Mouse (Mus musculus) neural tube, embryonic 15.5 days (tissue): ENCODE results near the gene Ttll9. TPM values are rescaled to one million over a fixed set of nuclear protein-coding genes. Genes with fewer than 3 reads are reported as not detected.

Source experiments
- ATAC-seq: fragments of 200-750 bp; cut with Nextera tagmentation; 2 replicates; pipeline ENCODE4 v1.8.0; 2017; ENCODE audit warnings: mild to moderate bottlenecking, moderate TSS enrichment, moderate library complexity; ENCODE audit not compliant: low FRiP score
- H3K27ac ChIP-seq: fragments of 300-500 bp; sonication (generic); replicated peaks from 2 replicates; pipeline ENCODE4 v1.5.1; 2015; ENCODE audit warnings: mild to moderate bottlenecking, inconsistent platforms
- H3K27me3 ChIP-seq: fragments of 300-500 bp; sonication (generic); replicated peaks from 2 replicates; pipeline ENCODE4 v1.6.1; 2015; ENCODE audit warnings: inconsistent platforms
- H3K36me3 ChIP-seq: fragments of 300-500 bp; sonication (generic); 2 replicates; pipeline ENCODE4 v1.6.1; 2015; ENCODE audit warnings: inconsistent platforms
- H3K4me1 ChIP-seq: fragments of 300-500 bp; sonication (generic); 2 replicates; pipeline ENCODE4 v1.6.1; 2015; ENCODE audit warnings: inconsistent platforms
- H3K4me2 ChIP-seq: fragments of 300-500 bp; sonication (generic); 2 replicates; pipeline ENCODE4 v1.6.1; 2015; ENCODE audit warnings: inconsistent platforms, mild to moderate bottlenecking, moderate library complexity
- H3K4me3 ChIP-seq: fragments of 300-500 bp; sonication (generic); replicated peaks from 2 replicates; pipeline ENCODE4 v1.5.1; 2015; ENCODE audit warnings: mild to moderate bottlenecking, inconsistent platforms
- H3K9ac ChIP-seq: fragments of 300-500 bp; sonication (generic); replicated peaks from 2 replicates; pipeline ENCODE4 v1.6.1; 2015; ENCODE audit warnings: mild to moderate bottlenecking, inconsistent platforms
- H3K9me3 ChIP-seq: fragments of 300-500 bp; sonication (generic); replicated peaks from 2 replicates; pipeline ENCODE4 v1.6.1; 2016; ENCODE audit warnings: inconsistent platforms
- WGBS: fragments of 180-500 bp; shearing (Covaris S2); methylation state at CpG from one replicate; pipeline ENCODE4 v1.1.7; 2015; ENCODE audit warnings: mixed read lengths; 5-methylcytosine and 5-hydroxymethylcytosine counted together
- polyA plus RNA-seq: library from polyadenylated mRNA; unstranded; fragments of >200 nt; fragmentation: Nextera tagmentation; extraction: Ambion mirVana; gene quantifications from 2 replicates; pipeline ENCODE4 v1.2.1, GENCODE M21; 2015

Ttll9 gene
- polyA plus RNA-seq, 1 experiment from 2014 or later: 8.7 TPM

DNA sequence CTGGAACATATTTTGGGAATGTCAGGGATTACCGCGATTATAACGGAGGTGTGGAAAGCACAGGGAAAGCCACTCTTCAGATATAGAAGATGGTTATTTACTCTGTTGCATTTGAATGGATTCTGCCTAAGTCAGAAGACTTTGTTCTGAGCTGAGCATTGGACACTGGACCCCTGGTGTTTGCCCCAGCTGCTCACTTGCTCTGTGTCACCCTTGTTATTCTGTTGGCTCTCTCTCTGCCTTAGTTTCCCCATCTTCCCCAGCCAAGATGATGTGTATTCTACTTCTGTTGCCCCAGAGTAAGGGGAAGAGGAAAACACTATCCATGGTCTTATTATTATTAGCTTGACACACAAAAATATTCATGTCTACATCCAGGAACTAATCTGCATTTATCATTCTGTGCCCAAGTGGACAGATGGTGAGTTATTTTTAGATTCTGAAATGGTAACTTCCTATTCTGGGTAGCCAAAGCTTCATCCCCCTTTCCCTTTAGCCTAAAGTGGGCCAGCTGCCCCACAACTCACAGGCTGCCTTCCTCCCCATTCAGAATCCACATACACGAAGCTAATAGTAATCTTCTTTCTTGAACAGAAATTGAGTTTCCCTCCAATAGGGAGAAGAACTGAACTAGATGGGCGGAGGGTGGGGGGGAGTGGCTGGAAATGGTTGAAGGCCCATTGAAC lies 71.4 kb downstream of the Ttll9 start:
- no peak for ATAC-seq
- no peaks in the 10 kb centered on the region for H3K27me3 ChIP-seq
- WGBS: 71% methylated on average over 5 of the region's 5 CpGs

DNA sequence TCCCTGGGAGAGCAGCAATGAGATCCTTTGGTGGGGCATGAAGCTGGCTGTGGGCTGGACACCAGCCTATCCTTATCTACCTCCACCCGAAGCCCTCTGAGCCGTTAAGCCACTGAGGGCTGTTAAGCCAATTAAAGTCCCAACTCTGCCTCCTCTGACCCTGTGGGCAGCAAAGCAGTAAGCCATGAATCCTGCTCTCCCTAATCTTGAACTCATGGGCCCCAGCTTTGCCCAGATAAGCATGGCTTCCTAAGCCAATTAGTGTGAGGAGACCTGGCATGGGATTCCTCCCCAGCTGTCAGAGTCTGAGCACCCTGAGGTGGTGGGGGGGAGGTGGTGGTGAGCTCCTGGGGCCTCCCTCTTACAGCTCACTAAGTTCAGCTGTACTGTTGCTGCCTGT lies 74.4 kb downstream of the Ttll9 start:
- no peak overlapping the region for H3K4me2 ChIP-seq
- peaks cover 43% of the 10 kb centered on the region for H3K4me1 ChIP-seq
- ATAC-seq: no peak
- no peak overlapping the region for H3K4me3 ChIP-seq
- H3K27ac ChIP-seq: no peak overlapping the region
- no peaks in the 10 kb centered on the region for H3K27me3 ChIP-seq
- H3K36me3 ChIP-seq: no peaks in the 10 kb centered on the region
- WGBS: 48% methylated on average over 2 of the region's 2 CpGs
- H3K9ac ChIP-seq: no peak overlapping the region
- no peaks in the 10 kb centered on the region for H3K9me3 ChIP-seq

More for the DNA sequence above, 71.4 kb downstream of the Ttll9 start:
- Histone ChIP-seq H3K9ac (peak overlapping the region; percentile 79; the same call in 1 of the 2 replicates), H3K27ac (no peak overlapping the region), H3K4me3 (peak overlapping the region; percentile 76), H3K9me3 (no peaks in the 10 kb centered on the region), H3K36me3 (no peaks in the 10 kb centered on the region), H3K4me2 (peak overlapping the region; percentile 85), H3K4me1 (peaks cover 53% of the 10 kb centered on the region)

- WGBS: 54% methylated on average over 3 of the region's 3 CpGs
- no peak overlapping the region for H3K4me3 ChIP-seq
- no peak overlapping the region for H3K9ac ChIP-seq
- no peaks in the 10 kb centered on the region for H3K27me3 ChIP-seq
- H3K4me1 ChIP-seq: peaks cover 11% of the 10 kb centered on the region
- H3K27ac ChIP-seq: no peak overlapping the region
- H3K36me3 ChIP-seq: no peaks in the 10 kb centered on the region
- H3K9me3 ChIP-seq: no peaks in the 10 kb centered on the region
- H3K4me2 ChIP-seq: no peak overlapping the region
- no peak for ATAC-seq
Measured at GRCm38 (mm10) chr2:153043886-153044285, 81.6 kb downstream of the Ttll9 start.

- H3K4me2 ChIP-seq: no peak overlapping the region
- H3K27ac ChIP-seq: no peak overlapping the region
- peaks cover 19% of the 10 kb centered on the region for H3K4me1 ChIP-seq
- peaks cover 2% of the 10 kb centered on the region for H3K27me3 ChIP-seq
- H3K36me3 ChIP-seq: no peaks in the 10 kb centered on the region
- H3K4me3 ChIP-seq: no peak overlapping the region
- no peaks in the 10 kb centered on the region for H3K9me3 ChIP-seq
- ATAC-seq: no peak
- H3K9ac ChIP-seq: no peak overlapping the region
- 36% methylated on average over 8 of the region's 8 CpGs for WGBS
Measured at GRCm38 (mm10) chr2:153045884-153046299, 83.6 kb downstream of the Ttll9 start.

DNA sequence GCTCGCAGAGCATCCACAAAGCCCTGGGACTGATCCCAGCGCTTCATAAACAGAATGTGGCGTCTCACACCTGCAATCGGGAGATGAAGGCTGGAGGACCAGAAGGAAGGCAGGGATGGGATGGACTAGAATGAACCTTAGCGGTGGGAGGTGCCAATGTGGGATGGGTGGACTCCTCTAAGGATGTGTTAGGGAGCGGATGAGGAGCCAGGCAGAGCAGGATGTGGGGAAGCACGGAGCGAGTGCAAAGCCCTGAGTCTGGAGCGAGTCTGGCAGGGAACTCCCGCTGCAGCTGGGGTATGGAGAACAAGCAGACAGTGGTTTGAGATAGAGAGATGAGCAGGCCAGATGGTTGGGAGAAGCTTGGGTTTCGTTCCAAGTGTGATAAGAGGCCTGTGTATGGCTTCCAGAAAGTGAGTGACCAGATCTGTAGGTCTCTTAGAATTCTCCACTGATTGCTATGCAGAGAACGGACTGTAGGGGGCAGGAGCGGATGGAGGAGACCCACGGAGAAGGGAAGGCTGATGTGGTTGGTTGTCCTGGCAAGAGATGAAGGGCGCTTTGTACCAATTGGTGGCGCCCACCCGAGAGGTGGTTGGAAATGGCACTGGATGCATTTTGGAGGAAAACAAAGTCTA lies 85.7 kb downstream of the Ttll9 start:
- Histone ChIP-seq H3K4me1 (peaks cover 26% of the 10 kb centered on the region), H3K27me3 (peaks cover 13% of the 10 kb centered on the region), H3K27ac (peak overlapping the region; percentile 57; the same call in 1 of the 2 replicates), H3K9ac (no peak overlapping the region), H3K36me3 (no peaks in the 10 kb centered on the region), H3K9me3 (no peaks in the 10 kb centered on the region), H3K4me3 (no peak overlapping the region), H3K4me2 (no peak overlapping the region)
- ATAC-seq: no peak
- WGBS: 43% methylated on average over 17 of the region's 17 CpGs

DNA sequence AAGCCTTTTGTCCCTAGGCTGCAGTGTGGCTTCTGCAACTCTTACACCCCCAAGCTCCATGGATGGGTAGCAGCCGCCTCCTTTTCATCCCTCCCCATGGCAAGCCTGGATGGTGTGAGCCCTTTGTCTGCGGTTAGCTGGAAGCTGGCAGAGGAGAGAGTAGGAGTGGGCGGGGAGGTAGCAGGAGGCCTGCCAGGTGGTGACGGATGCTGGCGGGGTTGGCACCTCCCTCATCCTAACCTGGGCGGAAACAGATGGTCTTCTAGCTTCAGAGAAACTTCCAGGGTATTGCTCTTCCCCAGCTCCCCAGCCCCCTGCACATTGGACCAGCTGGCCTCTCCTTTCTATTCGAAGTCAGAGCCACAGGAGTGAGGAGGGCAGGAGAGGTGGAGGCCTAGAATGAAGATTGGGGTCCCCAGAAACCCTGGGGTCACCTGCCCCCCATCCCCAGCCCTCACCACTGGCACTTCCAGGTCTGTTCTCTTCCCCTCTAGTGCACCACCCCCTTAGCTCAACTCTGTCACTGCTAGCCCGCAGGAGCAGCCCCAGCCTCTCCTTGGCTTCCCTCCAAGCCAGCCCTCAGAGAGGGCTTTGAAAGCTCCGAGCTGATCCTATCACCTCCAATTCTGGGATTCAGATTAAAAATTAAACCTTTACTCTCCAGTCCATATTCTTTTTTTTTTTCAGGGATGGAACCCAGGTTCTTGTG lies 87.2 kb downstream of the Ttll9 start:
- Histone ChIP-seq H3K9ac (no peak overlapping the region), H3K36me3 (peaks cover 5% of the 10 kb centered on the region), H3K9me3 (no peaks in the 10 kb centered on the region), H3K27ac (peak overlapping the region; percentile 57), H3K4me3 (no peak overlapping the region), H3K4me1 (peaks cover 27% of the 10 kb centered on the region), H3K4me2 (no peak overlapping the region), H3K27me3 (peaks cover 18% of the 10 kb centered on the region)
- ATAC-seq: no peak; the same call in 1 of the 2 replicates
- WGBS: 50% methylated on average over 9 of the region's 9 CpGs

- Histone ChIP-seq H3K36me3 (peaks cover 11% of the 10 kb centered on the region), H3K4me1 (peaks cover 27% of the 10 kb centered on the region), H3K27me3 (peaks cover 18% of the 10 kb centered on the region), H3K27ac (0 out of 2 replicates have a peak overlapping the region, but pooled peaks have one; percentile 24), H3K9me3 (no peaks in the 10 kb centered on the region), H3K4me3 (no peak overlapping the region), H3K9ac (no peak overlapping the region), H3K4me2 (no peak overlapping the region)
- 82% methylated on average over 4 of the region's 4 CpGs for WGBS
- no peak for ATAC-seq
Measured at GRCm38 (mm10) chr2:153049997-153050358, 87.7 kb downstream of the Ttll9 start.

DNA sequence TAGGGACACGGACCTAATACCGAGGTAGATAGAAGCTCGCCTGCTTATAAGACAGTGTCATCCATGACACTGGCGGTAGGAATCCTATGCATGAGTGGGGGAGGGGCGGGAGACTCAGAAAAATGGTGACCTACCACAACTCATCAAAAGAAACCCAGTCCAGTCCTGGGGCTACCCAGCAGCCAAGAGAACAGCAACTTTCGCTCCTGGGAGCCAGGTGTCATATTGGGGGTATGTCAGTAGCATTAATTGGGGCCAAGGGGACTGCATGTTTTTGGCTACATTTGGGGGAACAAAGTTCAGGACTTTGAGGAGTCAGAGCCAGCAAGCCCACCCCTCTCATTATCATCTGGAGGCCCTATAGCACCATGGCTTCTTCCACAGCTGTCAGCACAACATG lies 88.8 kb downstream of the Ttll9 start:
- no peak overlapping the region for H3K27ac ChIP-seq
- peaks cover 22% of the 10 kb centered on the region for H3K4me1 ChIP-seq
- WGBS: 89% methylated on average over 6 of the region's 6 CpGs
- no peak overlapping the region for H3K4me2 ChIP-seq
- H3K9me3 ChIP-seq: no peaks in the 10 kb centered on the region
- no peak overlapping the region for H3K9ac ChIP-seq
- H3K27me3 ChIP-seq: peaks cover 18% of the 10 kb centered on the region
- H3K4me3 ChIP-seq: no peak overlapping the region
- peaks cover 18% of the 10 kb centered on the region for H3K36me3 ChIP-seq
- no peak for ATAC-seq

DNA sequence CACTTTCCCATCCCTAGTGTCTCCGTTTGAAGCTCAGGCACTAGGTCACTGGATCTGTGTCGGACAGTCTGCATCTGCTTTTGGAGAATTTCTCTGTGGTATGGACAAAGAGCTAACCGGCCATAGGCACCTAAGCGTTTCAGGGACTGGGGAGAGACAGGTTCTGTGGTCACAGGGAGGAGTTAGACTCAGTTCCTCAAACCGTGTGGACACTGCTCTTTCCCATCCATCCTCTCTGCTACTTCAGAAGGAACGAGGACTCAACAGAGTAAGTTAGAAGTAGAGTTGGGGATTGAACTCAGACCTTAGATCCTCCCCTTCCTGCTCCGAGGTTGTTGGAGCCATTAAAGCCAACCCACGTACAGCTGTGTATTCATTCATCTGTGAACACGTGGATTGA lies 89.3 kb downstream of the Ttll9 start:
- WGBS: 83% methylated on average over 9 of the region's 9 CpGs
- no peak overlapping the region for H3K4me3 ChIP-seq
- H3K9ac ChIP-seq: no peak overlapping the region
- no peaks in the 10 kb centered on the region for H3K9me3 ChIP-seq
- no peak for ATAC-seq
- peaks cover 20% of the 10 kb centered on the region for H3K4me1 ChIP-seq
- peaks cover 18% of the 10 kb centered on the region for H3K27me3 ChIP-seq
- no peak overlapping the region for H3K27ac ChIP-seq
- no peak overlapping the region for H3K4me2 ChIP-seq
- peaks cover 22% of the 10 kb centered on the region for H3K36me3 ChIP-seq

- Histone ChIP-seq H3K4me3 (no peak overlapping the region), H3K27me3 (peaks cover 18% of the 10 kb centered on the region), H3K9ac (no peak overlapping the region), H3K4me1 (peaks cover 20% of the 10 kb centered on the region), H3K27ac (no peak overlapping the region), H3K36me3 (peaks cover 28% of the 10 kb centered on the region), H3K9me3 (no peaks in the 10 kb centered on the region), H3K4me2 (peak overlapping the region; percentile 20; the same call in 1 of the 2 replicates)
- 8% methylated on average over 30 of the region's 30 CpGs for WGBS
- ATAC-seq: no peak
Measured at GRCm38 (mm10) chr2:153052700-153053351, 90.5 kb downstream of the Ttll9 start.

GRCm38 (mm10) chr2:153053896-153054295 lies 91.6 kb downstream of the Ttll9 start:
- no peak overlapping the region for H3K4me3 ChIP-seq
- peaks cover 17% of the 10 kb centered on the region for H3K4me1 ChIP-seq
- WGBS: 91% methylated on average over 8 of the region's 8 CpGs
- no peaks in the 10 kb centered on the region for H3K9me3 ChIP-seq
- no peak overlapping the region for H3K4me2 ChIP-seq
- no peak for ATAC-seq
- peaks cover 18% of the 10 kb centered on the region for H3K27me3 ChIP-seq
- H3K36me3 ChIP-seq: peaks cover 28% of the 10 kb centered on the region
- no peak overlapping the region for H3K9ac ChIP-seq
- H3K27ac ChIP-seq: no peak overlapping the region
